Mouse (Mus musculus): ENCODE results near the gene Elf2.

DNA sequence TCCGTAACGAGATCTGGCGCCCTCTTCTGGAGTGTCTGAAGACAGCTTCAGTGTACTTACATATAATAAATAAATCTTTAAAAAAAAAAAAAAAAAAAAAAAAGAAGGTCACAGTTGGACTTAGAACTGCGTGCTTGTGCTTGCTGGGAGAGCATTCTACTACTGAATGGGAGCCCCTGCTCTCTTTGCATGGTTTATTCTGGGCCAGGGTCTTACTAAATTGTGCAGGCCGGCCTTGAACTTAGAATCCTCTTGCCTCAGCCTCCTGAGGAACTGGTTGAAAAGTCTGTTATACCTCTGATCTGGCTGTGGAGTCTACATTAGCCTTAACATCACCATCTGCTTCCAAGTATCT lies 40.2 kb upstream of the Elf2 start:
- no peak for TF ChIP-seq CTCF (conservative IDR thresholded peaks at IDR 0.05; ENCODE audit: insufficient read depth, insufficient read length, low read depth, low read length)
- TF ChIP-seq POLR2A (IDR thresholded peaks at IDR 0.05; ENCODE audit: low read depth, low read length) = no peak
